Mouse (Mus musculus) CD4-positive naive resting alpha-beta T cell, adult 57 days (primary cell): ENCODE results near the gene Naa30. TPM values are rescaled to one million over a fixed set of nuclear protein-coding genes. Genes with fewer than 3 reads are reported as not detected.

ENCODE experiments used
- total RNA-seq: library from RNA; stranded (reverse); gene quantifications from one replicate; pipeline ENCODE4 v1.2.4, GENCODE M21; 2023

The Naa30 gene
- total RNA-seq, result 52.2 TPM

GRCm38 (mm10) chr14:49171867-49172581 lies at the start of gene Naa30:
Gene Naa30, plus strand, starts transcription at chr14:49172226.

Other genes starting within 250 kb of the Naa30 start
- gene Ap5m1, start 106.1 kb upstream of the Naa30 start, total RNA-seq, result 33.4 TPM
- 57.8 TPM for gene Exoc5, start 105.6 kb upstream of the Naa30 start, total RNA-seq
- gene ccdc198, start 73.2 kb downstream of the Naa30 start, total RNA-seq, result not detected